Mouse (Mus musculus) right cerebral cortex, adult 2 months (tissue): ENCODE measurements at regions not wholly inside any gene's neighbourhood (a gene's known extent, or its start where the extent isn't known, plus 50 kb on each side); places are given as distances from the start of the nearest gene placed in this dataset.

Experiments
- DNase-seq, 2 experiments: peaks; one replicate each; pipeline ENCODE4 v3.0.0; 2021 to 2022; ENCODE audit warnings: low spot score in 2 of 2

GRCm38 (mm10) chr10:39316533-39316932, 52.1 kb upstream of the Fyn start:
- DNase-seq: no peak

GRCm38 (mm10) chr10:39315434-39316174, 53.1 kb upstream of the Fyn start:
- DNase-seq: no peak

GRCm38 (mm10) chr10:39311501-39311900, 57.2 kb upstream of the Fyn start:
- DNase-seq: no peak

GRCm38 (mm10) chr10:39308535-39308934, 60.1 kb upstream of the Fyn start:
- DNase-seq: no peak

- no peak for DNase-seq
Observed at GRCm38 (mm10) chr10:39292703-39293496, 75.8 kb upstream of the Fyn start.

GRCm38 (mm10) chr10:39291747-39292198, 76.9 kb upstream of the Fyn start:
- no peak for DNase-seq

- peak; percentile 20 to 50 for DNase-seq
Observed at GRCm38 (mm10) chr10:39291134-39291746, 77.4 kb upstream of the Fyn start.

- DNase-seq: no peak
Observed at GRCm38 (mm10) chr10:39290245-39290644, 78.4 kb upstream of the Fyn start.

GRCm38 (mm10) chr10:39280366-39281000, 88.2 kb upstream of the Fyn start:
- no peak for DNase-seq

GRCm38 (mm10) chr10:39274202-39274601, 94.5 kb upstream of the Fyn start:
- no peak for DNase-seq

GRCm38 (mm10) chr10:39273426-39273825, 95.2 kb upstream of the Fyn start:
- DNase-seq: no peak

- no peak for DNase-seq
Observed at GRCm38 (mm10) chr10:39272387-39272949, 96.2 kb upstream of the Fyn start.

- no peak for DNase-seq
Observed at GRCm38 (mm10) chr10:39270406-39270805, 98.2 kb upstream of the Fyn start.

GRCm38 (mm10) chr10:39267236-39267635, 101.4 kb upstream of the Fyn start:
- no peak for DNase-seq

GRCm38 (mm10) chr10:39266482-39266881, 102.2 kb upstream of the Fyn start:
- DNase-seq: peak; percentile 51 to 59

- no peak for DNase-seq
Observed at GRCm38 (mm10) chr10:39262466-39262865, 98.9 kb upstream of the Ccn6 start.

- DNase-seq: no peak
Observed at GRCm38 (mm10) chr10:39261174-39262145, 97.9 kb upstream of the Ccn6 start.

- no peak for DNase-seq
Observed at GRCm38 (mm10) chr10:39260061-39260460, 96.5 kb upstream of the Ccn6 start.

GRCm38 (mm10) chr10:39257371-39258154, 94.0 kb upstream of the Ccn6 start:
- no peak for DNase-seq

- no peak for DNase-seq
Observed at GRCm38 (mm10) chr10:39254561-39254960, 91.0 kb upstream of the Ccn6 start.
